Mouse (Mus musculus) bone marrow macrophage, adult 2 months (primary cell): ENCODE measurements around the gene Ppm1h. TPM values are rescaled to one million over a fixed set of nuclear protein-coding genes. Genes with fewer than 3 reads are reported as not detected.

Experiments
- H3K27ac ChIP-seq: 2 replicates; pipeline ENCODE4 v1.5.1; 2012; ENCODE audit warnings: low read depth, low read length; ENCODE audit not compliant: insufficient read depth
- H3K4me1 ChIP-seq: 2 replicates; pipeline ENCODE4 v1.6.1; 2012; ENCODE audit warnings: low read length; ENCODE audit not compliant: control insufficient read depth, insufficient read depth
- H3K4me3 ChIP-seq: 2 replicates; pipeline ENCODE4 v1.5.1; 2012; ENCODE audit warnings: mild to moderate bottlenecking, low read length, moderate library complexity; ENCODE audit not compliant: insufficient read depth
- CTCF ChIP-seq: IDR thresholded peaks from 2 replicates; pipeline ENCODE4 v1.5.1; 2012; ENCODE audit warnings: low read depth, mild to moderate bottlenecking, low read length, moderate library complexity
- POLR2A ChIP-seq: IDR thresholded peaks from 2 replicates; pipeline ENCODE4 v1.6.1; 2012; ENCODE audit warnings: mild to moderate bottlenecking, low read depth, low read length, borderline replicate concordance
- polyA plus RNA-seq: library from polyadenylated mRNA; stranded (reverse); fragments of >200 nt; gene quantifications from 2 replicates; pipeline ENCODE4 v1.2.4, GENCODE M21; 2012; ENCODE audit not compliant: missing spikeins, insufficient read depth, insufficient read length

Ppm1h gene
- polyA plus RNA-seq, 1 experiment = 52.4 TPM

DNA sequence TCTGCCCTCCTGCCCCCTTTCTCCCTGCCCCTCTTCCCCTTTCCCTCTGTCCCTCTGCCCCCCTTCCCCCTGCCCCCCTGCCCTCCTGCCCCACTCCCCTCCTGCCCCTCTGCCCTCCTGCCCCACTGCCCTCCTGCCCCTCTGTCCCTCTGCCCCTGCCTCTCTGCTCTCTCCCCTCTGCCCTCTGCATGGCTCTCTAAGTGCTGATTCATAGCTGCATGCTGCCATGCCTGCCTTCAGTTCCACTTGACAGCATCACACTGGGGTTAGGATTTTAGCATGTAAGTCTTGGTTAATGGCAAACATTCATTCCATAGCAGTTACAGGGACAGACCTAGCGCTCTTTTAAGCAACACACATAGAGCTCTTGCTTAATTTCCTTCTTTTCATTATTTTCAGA, 85.0 kb downstream of the Ppm1h start:
- no peak for TF ChIP-seq CTCF
- no peak for TF ChIP-seq POLR2A
- Histone ChIP-seq H3K4me3 (no peak overlapping the region), H3K4me1 (peaks cover 6% of the 10 kb centered on the region; the same call in 1 of the 2 replicates), H3K27ac (no peak overlapping the region)

DNA sequence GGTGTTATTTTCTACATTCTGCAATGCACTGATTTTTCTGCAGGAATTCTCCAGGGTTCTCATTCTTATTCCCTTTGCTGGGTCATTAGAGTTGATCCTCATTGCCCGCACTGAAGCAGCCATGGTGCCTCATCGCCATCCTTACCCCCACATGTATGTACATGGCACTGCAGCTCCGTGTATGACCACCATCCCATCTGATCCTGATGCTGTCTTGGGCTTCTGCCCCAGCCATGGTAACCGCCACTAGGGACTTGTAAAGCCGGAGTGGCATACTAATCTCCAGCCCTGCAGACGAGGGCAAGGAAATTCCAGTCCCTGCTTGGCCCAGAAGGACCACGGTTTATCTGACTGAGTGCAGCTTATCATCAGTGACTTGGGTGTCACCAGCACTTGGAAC, 86.1 kb downstream of the Ppm1h start:
- peaks cover 6% of the 10 kb centered on the region; the same call in 1 of the 2 replicates for H3K4me1 ChIP-seq
- H3K27ac ChIP-seq = no peak overlapping the region
- TF ChIP-seq POLR2A (no peak), CTCF (no peak)
- no peak overlapping the region for H3K4me3 ChIP-seq

DNA sequence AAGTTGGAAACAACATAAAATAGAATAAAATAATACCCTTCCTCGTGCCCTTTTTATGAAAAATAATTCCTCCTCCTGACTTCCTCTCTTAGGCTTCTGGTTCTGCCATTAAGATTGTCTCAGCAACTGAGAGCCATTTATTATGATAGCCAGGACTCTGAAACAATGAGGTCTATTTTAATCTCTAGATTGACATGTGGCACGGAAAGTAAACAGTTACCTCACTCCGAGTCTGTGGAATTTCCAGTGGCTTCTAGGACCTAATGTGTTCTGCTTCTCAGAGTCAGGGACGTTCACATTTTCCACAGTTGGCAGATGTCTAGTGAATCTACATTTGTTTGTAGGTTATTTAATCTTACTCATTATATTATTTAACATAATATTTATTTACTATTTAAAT, 87.0 kb downstream of the Ppm1h start:
- TF ChIP-seq POLR2A (no peak), CTCF (no peak)
- H3K4me1 ChIP-seq = peaks cover 6% of the 10 kb centered on the region; the same call in 1 of the 2 replicates
- no peak overlapping the region for H3K4me3 ChIP-seq
- H3K27ac ChIP-seq = no peak overlapping the region

DNA sequence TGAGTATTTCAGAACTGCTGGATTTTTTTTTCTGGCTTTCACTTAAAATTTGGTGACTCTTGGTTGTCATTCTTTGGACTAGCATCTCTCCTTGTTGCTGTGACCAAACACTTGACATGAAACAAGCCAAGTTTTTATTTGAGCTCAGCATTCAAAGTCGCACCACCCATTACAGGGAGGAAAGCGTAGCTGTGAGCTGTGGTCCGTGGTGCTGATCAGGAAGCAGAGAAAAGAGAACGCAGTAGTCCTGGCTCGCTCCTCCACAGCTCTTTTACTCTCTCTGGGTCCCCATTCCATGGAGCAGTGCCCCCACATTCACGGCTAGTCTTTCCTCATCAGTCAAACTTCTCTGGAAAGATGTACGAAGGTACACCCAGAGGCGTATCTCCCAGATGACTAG, 87.4 kb downstream of the Ppm1h start:
- TF ChIP-seq POLR2A (no peak), CTCF (no peak)
- no peak overlapping the region for H3K27ac ChIP-seq
- no peak overlapping the region for H3K4me3 ChIP-seq
- H3K4me1 ChIP-seq = peaks cover 6% of the 10 kb centered on the region; the same call in 1 of the 2 replicates

DNA sequence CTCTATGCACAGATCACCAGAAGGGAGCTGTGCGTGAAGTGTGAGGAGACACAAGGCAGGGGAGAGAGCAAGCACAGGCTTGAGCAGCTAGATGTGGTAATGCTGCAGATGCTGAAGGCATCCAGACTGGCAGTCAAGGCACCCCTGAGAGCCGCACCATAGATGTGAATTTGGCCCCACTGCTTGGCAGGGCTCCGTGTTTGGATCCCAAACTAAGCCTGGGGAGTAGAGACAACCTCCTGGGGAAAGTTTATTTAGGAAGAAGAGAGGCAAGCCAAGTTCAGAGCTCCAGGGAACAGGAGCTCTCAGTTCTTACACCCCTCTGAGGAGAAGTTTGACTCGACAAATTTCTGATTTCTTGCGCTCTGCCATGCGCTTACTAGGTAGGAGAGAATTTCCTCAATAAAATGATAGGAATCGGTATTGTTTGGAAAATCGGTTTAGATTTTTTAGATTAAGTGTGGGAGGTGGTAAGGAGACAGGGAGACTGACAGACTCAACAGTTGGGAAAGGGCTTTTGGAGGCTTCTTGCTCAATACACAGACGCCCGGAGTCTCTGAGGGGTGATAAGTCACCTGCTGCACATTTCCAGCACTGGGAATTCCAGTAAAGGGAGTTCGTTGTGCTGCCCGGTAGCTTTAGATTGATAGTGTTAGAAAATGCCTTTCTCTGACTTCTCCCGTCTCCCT, 89.8 kb downstream of the Ppm1h start:
- Histone ChIP-seq H3K27ac (no peak overlapping the region), H3K4me1 (0 out of 2 replicates have a peak, but pooled peaks cover 2% of the 10 kb centered on the region), H3K4me3 (no peak overlapping the region)
- no peak for TF ChIP-seq POLR2A
- no peak for TF ChIP-seq CTCF

DNA sequence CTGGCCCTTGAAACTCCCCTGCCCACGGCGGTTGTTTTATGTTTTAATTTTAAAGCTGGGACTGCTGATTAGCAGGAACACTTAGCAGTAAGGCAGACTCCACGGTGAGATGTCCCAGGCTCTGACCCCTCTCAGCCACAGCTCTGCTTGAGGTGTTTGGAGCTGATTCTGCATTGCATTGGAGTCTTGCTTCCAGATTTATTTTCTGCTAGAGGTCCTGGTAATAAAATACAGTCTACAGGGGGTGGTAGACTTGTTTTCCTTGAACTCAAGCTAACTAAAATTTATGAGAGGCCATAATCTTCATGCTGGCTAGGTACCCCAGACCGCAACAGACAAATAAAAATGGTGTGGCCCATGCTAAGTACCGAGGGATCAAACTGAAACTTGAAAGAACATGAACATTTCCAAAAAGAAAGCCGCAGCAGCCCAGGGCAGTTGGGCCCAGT, 90.4 kb downstream of the Ppm1h start:
- peaks cover 5% of the 10 kb centered on the region for H3K4me1 ChIP-seq
- no peak for TF ChIP-seq CTCF
- no peak for TF ChIP-seq POLR2A
- no peak overlapping the region for H3K27ac ChIP-seq
- H3K4me3 ChIP-seq = no peak overlapping the region

DNA sequence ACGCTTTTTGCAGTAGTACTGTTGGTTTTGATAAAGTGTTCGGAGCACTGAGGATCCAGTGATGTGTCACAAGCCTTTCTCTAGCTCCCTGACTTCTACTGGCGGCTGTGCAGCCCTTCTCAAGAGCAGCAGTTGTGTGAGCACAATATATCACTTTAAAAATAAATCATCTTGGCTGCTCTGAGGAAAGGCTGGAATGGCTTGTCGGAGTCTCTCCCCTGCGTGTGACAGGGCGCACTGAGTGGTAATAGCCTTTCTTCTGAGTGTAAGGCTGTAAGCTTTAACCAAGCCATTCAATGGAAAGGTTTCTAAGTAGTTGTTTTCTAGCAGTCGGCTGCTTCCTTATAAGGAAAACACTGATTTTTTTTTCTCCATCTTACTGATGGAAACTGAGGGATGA, 91.8 kb downstream of the Ppm1h start:
- Histone ChIP-seq H3K4me1 (peaks cover 8% of the 10 kb centered on the region), H3K4me3 (no peak overlapping the region), H3K27ac (no peak overlapping the region)
- TF ChIP-seq CTCF (no peak), POLR2A (no peak)

DNA sequence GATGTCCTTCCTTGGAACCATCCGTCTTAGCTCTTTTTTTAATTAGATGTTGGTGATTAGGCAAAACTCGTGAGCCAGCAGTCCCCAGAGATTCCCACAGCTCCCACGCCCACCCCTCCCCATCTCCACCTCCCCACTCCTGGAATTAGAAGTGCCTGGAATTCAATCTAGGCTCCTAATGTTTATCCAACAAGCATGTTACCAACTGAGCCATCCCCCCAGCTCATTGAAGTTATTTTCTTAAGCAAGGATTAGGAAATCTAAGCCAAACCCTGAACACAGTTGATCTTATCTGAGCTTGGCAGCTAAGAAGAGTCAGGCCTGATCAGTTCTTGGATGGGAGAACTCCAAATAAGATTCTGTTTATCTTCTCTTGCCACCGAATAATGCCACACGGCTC, 92.4 kb downstream of the Ppm1h start:
- H3K4me3 ChIP-seq = no peak overlapping the region
- H3K4me1 ChIP-seq = peaks cover 11% of the 10 kb centered on the region
- no peak overlapping the region for H3K27ac ChIP-seq
- no peak for TF ChIP-seq POLR2A
- TF ChIP-seq CTCF = no peak

DNA sequence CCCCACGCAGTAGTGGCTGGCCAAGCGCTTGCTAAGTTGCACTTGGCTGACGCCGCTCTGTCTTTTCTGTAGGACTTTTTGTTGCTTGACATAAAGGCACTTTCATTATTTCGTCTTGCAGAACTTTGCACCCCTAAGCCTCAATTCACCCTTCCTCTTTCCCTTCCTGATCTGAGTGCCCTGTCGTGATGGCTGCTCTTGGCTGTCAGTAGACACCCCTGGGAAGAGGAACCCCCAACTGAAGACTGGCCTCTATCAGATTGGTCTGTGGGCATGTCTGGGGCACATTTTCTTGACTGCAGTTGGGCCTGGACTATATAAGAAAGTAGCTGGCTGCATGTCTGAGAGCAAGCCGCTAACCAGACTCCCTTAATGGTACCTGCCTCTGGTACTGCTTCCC, 95.6 kb downstream of the Ppm1h start:
- no peak overlapping the region for H3K4me3 ChIP-seq
- H3K27ac ChIP-seq = no peak overlapping the region
- TF ChIP-seq CTCF (no peak), POLR2A (no peak)
- peaks cover 15% of the 10 kb centered on the region for H3K4me1 ChIP-seq

DNA sequence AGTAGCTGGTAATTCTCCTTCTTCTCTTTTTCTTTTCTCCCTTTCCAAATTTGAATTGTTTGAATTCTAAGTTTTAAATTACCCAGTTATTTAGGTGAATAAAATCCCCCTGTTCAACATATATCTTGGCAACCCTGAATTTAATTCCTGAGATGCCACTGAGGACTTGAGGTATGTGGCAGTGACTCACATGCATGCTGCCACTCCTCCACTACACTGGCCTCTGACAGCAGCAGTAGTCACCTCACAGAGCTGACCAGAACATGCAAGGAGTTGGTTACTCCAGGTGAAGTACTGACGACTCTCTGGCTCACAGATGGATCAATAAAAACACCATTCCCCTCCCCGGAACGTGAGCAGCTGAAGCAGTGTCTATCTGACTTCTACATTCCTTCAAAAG, 98.9 kb downstream of the Ppm1h start:
- Histone ChIP-seq H3K4me3 (no peak overlapping the region), H3K27ac (no peak overlapping the region), H3K4me1 (peaks cover 15% of the 10 kb centered on the region)
- TF ChIP-seq POLR2A (no peak), CTCF (no peak)
